Mouse (Mus musculus): ENCODE data around the gene Rps19. TPM values are rescaled to one million over a fixed set of nuclear protein-coding genes. Genes with fewer than 3 reads are reported as not detected.

The Rps19 gene
- polyA plus RNA-seq, 1 experiment, result 421 TPM

- TF ChIP-seq CTCF (IDR thresholded peaks at IDR 0.05; ENCODE audit: extremely low read depth, insufficient read length, insufficient replicate concordance, low read depth, low read length) (no peak), POLR2A (IDR thresholded peaks at IDR 0.05; ENCODE audit: low read depth, low read length) (no peak)
- H3K4me3 ChIP-seq (ENCODE audit: low read depth, low read length), result no peak overlapping the region
- H3K36me3 ChIP-seq (ENCODE audit: control insufficient read depth, insufficient read depth, low read length), result peaks cover 81% of the 10 kb centered on the region
- no peaks in the 10 kb centered on the region for H3K4me1 ChIP-seq (ENCODE audit: control insufficient read depth, insufficient read depth, insufficient read length, low read length)
- WGBS, result 77% methylated on average over 9 of the region's 9 CpGs
- H3K27me3 ChIP-seq (ENCODE audit: control insufficient read depth, insufficient read depth, low read length), result no peaks in the 10 kb centered on the region
- no peak overlapping the region for H3K27ac ChIP-seq (ENCODE audit: insufficient read depth, low read depth, low read length)
Measured at GRCm38 (mm10) chr7:24919728-24920127, 35.6 kb downstream of the Rps19 start.

- TF ChIP-seq CTCF (IDR thresholded peaks at IDR 0.05; ENCODE audit: extremely low read depth, insufficient read length, insufficient replicate concordance, low read depth, low read length), result no peak
- TF ChIP-seq POLR2A (IDR thresholded peaks at IDR 0.05; ENCODE audit: low read depth, low read length), result no peak
- peaks cover 47% of the 10 kb centered on the region for H3K27me3 ChIP-seq (ENCODE audit: control insufficient read depth, insufficient read depth, low read length)
- no peak overlapping the region for H3K4me3 ChIP-seq (ENCODE audit: low read depth, low read length)
- H3K36me3 ChIP-seq (ENCODE audit: control insufficient read depth, insufficient read depth, low read length), result peaks cover 18% of the 10 kb centered on the region
- 35% methylated on average over 6 of the region's 6 CpGs for WGBS
- no peak overlapping the region for H3K27ac ChIP-seq (ENCODE audit: insufficient read depth, low read depth, low read length)
- no peaks in the 10 kb centered on the region for H3K4me1 ChIP-seq (ENCODE audit: control insufficient read depth, insufficient read depth, insufficient read length, low read length)
Measured at GRCm38 (mm10) chr7:24930475-24930874, 46.3 kb downstream of the Rps19 start.

- Histone ChIP-seq H3K27me3 (ENCODE audit: control insufficient read depth, insufficient read depth, low read length) (peaks cover 50% of the 10 kb centered on the region), H3K4me1 (ENCODE audit: control insufficient read depth, insufficient read depth, insufficient read length, low read length) (no peaks in the 10 kb centered on the region), H3K4me3 (ENCODE audit: low read depth, low read length) (no peak overlapping the region), H3K36me3 (ENCODE audit: control insufficient read depth, insufficient read depth, low read length) (peaks cover 7% of the 10 kb centered on the region; the same call in 1 of the 2 replicates), H3K27ac (ENCODE audit: insufficient read depth, low read depth, low read length) (no peak overlapping the region)
- TF ChIP-seq CTCF (IDR thresholded peaks at IDR 0.05; ENCODE audit: extremely low read depth, insufficient read length, insufficient replicate concordance, low read depth, low read length) (no peak), POLR2A (IDR thresholded peaks at IDR 0.05; ENCODE audit: low read depth, low read length) (no peak)
- 4% methylated on average over 15 of the region's 15 CpGs for WGBS
Measured at GRCm38 (mm10) chr7:24931651-24932050, 47.5 kb downstream of the Rps19 start.

Other genes starting within 250 kb of the Rps19 start
- 0.42 and 0.70 TPM in 2 replicates for gene Lypd3, start 247.8 kb upstream of the Rps19 start, polyA plus RNA-seq (2012; rRNA removed)
- not detected in 2 replicates for gene Tex101, start 207.7 kb upstream of the Rps19 start, polyA plus RNA-seq (2012; rRNA removed)
- not detected in 2 replicates for gene BC049730, start 175.1 kb upstream of the Rps19 start, polyA plus RNA-seq (2012; rRNA removed)
- not detected in 2 replicates for gene Gm4763, start 157.5 kb upstream of the Rps19 start, polyA plus RNA-seq (2012; rRNA removed)
- 3.3 TPM in 2 replicates for gene Cd177, start 124.1 kb upstream of the Rps19 start, polyA plus RNA-seq (2012; rRNA removed)
- 2.5 and 4.2 TPM in 2 replicates for gene Ceacam10, start 107.2 kb upstream of the Rps19 start, polyA plus RNA-seq (2012; rRNA removed)
- gene Gm9844, start 22.2 kb upstream of the Rps19 start, polyA plus RNA-seq (2012; rRNA removed), result not detected in 2 replicates
- not detected in 2 replicates for gene Lypd4, start 14.4 kb upstream of the Rps19 start, polyA plus RNA-seq (2012; rRNA removed)
- gene Dmrtc2, start 14.3 kb upstream of the Rps19 start, polyA plus RNA-seq (2012; rRNA removed), result not detected in 2 replicates
- gene Cd79a, start 13.0 kb downstream of the Rps19 start, polyA plus RNA-seq (2012; rRNA removed), result 23.2 and 54.3 TPM in 2 replicates
- 106 and 209 TPM in 2 replicates for gene Arhgef1, start 18.5 kb downstream of the Rps19 start, polyA plus RNA-seq (2012; rRNA removed)
- gene Gm4881, start 60.1 kb downstream of the Rps19 start, polyA plus RNA-seq (2012; rRNA removed), result not detected in 2 replicates
- 262 and 282 TPM in 2 replicates for gene Rabac1, start 88.4 kb downstream of the Rps19 start, polyA plus RNA-seq (2012; rRNA removed)
- 2.9 and 3.1 TPM in 2 replicates for gene Atp1a3, start 121.6 kb downstream of the Rps19 start, polyA plus RNA-seq (2012; rRNA removed)
- gene Grik5, start 188.0 kb downstream of the Rps19 start, polyA plus RNA-seq (2012; rRNA removed), result 11.2 and 17.7 TPM in 2 replicates
- gene Zfp574, start 188.2 kb downstream of the Rps19 start, polyA plus RNA-seq (2012; rRNA removed), result 17.4 and 37.9 TPM in 2 replicates